Mouse (Mus musculus) lung, adult 2 months (tissue): ENCODE measurements around the gene Eya3. TPM values are rescaled to one million over a fixed set of nuclear protein-coding genes. Genes with fewer than 3 reads are reported as not detected.

ENCODE experiments used
- DNase-seq: peaks from one replicate; pipeline ENCODE4 v3.0.0; 2022
- H3K4me1 ChIP-seq: fragments of 200-500 bp; 2 replicates; pipeline ENCODE4 v1.6.1; 2011; ENCODE audit warnings: low read length; ENCODE audit not compliant: control insufficient read depth, insufficient read depth
- H3K4me3 ChIP-seq: fragments of 200-500 bp; replicated peaks from 2 replicates; pipeline ENCODE3; 2011; ENCODE audit warnings: low read depth, mild to moderate bottlenecking, control low read depth, low read length; ENCODE audit errors: extremely low read depth
- CTCF ChIP-seq: fragments of 200-500 bp; IDR thresholded peaks from 2 replicates; pipeline ENCODE4 v1.5.1; 2011; ENCODE audit warnings: mild to moderate bottlenecking, low read length, control low read depth; ENCODE audit not compliant: insufficient read depth
- POLR2A ChIP-seq: fragments of 200-500 bp; IDR thresholded peaks from 2 replicates; pipeline ENCODE4 v1.6.1; 2011; ENCODE audit warnings: low read depth, mild to moderate bottlenecking, control low read depth, low read length, borderline replicate concordance; ENCODE audit errors: extremely low read depth
- WGBS: fragments of 180-500 bp; shearing (Covaris S2); methylation state at CpG from one replicate; pipeline ENCODE4 v1.1.7; 2018; 5-methylcytosine and 5-hydroxymethylcytosine counted together
- polyA plus RNA-seq: library from polyadenylated mRNA; depleted of rRNA; stranded (reverse); fragments of >200 nt; gene quantifications from 2 replicates; pipeline ENCODE4 v1.2.3, GENCODE M21; 2012

Eya3 gene
- polyA plus RNA-seq, 1 experiment = 19.5 TPM

DNA sequence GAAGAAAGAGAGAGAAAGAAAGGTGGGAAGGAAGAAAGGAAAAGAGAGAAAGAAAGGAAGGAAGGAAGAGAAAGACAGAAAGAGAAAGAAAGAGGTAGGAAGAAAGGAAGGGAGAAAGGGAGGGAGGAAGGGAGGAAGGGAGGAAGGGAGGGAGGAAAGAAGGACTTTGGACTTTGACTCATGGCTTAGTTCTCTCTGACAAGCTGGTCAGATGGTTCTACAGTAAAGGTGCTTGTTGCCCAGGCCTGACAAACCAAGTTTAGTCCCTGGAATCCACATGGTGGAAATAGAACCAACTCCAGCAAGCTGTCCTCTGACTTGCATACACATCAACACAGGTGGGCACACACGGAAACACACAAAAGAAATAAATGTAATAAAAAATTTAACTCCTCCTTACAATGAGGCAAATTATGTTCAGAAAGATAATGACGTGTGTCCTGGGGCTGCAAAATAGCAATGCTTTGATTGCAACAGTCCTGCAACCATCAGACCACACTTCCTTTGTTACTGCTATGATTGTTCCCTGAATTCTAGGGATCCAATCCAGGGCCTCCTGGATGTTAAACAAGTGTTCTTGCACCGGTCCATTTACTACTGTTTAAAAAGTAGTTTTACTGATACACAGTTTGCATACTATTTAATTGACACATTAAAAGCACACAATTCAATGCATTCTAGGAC lies 28.3 kb upstream of the Eya3 start:
- 65% methylated on average over 3 of the region's 3 CpGs for WGBS
- H3K4me1 ChIP-seq = peaks cover 5% of the 10 kb centered on the region; the same call in 1 of the 2 replicates
- no peak overlapping the region for H3K4me3 ChIP-seq
- no peak for DNase-seq
- no peak for TF ChIP-seq POLR2A
- TF ChIP-seq CTCF = no peak

DNA sequence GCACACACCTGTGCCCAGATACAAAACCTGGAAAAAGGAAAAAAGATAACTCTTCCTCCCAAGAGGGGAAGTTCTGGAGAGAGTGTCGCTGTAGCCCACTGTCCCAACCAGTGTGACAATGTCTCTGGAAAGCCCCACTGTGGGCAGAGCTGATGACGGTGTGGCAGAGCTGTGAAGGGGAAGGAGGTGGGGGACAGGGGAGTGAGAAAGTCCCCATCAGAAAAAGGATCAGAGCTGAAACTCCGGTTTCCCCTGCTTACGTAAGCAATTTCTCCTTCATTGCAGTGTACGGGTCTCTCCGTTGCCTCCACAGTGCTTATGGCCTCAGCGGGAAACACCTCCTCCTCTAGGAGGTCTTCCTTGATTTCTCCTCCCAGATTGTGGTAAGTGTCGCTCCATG lies 27.5 kb upstream of the Eya3 start:
- TF ChIP-seq CTCF (no peak), POLR2A (no peak)
- no peaks in the 10 kb centered on the region for H3K4me1 ChIP-seq
- WGBS = 74% methylated on average over 8 of the region's 8 CpGs
- no peak overlapping the region for H3K4me3 ChIP-seq
- DNase-seq = no peak

DNA sequence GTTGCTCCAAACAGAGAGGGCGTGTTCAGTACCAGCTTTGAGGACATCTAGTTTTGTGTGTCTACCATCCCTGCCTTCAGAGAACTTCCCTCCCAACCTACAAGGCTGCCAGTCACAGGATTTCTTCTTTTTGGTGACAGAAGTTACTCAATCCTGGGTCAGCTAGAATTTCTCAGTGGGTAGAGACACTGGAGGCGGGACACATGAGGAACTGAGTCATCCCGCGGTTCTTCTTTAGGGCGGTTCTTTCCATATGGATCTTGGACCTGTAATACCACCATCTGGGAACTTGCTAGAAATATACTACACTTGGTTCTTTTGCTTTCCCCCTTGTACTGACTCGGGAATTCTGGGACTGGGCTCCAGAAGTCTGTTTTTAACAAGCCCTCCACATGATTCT lies 20.9 kb upstream of the Eya3 start:
- no peak for DNase-seq

DNA sequence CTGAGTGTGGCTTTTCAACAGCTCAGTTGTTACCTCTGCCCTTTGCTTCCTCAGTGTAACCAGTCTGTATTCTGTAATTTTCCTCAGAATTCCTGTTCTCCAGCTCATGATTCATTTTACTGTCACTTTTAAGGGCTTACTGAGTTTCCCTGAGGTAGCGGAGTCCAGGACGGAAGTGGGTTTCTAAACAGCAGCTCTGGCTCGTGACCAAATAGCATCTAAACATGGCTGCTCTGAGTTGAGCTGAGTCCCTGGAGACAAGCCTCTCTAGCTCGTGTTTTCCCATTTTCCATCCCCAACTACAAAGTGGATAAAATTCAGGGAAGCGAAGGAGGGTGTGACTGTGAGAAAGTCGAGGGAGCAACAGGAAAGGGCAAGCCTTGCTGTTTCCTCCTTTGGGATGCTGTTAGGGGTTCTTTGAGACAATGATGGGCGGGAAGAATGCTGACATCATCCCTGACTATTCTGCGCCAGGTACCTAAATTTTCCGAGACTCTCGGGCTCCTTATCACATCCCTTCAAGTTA lies 19.9 kb upstream of the Eya3 start:
- 52% methylated on average over 10 of the region's 10 CpGs for WGBS
- DNase-seq = no peak
- TF ChIP-seq POLR2A = no peak
- no peak for TF ChIP-seq CTCF
- no peak overlapping the region for H3K4me3 ChIP-seq
- no peaks in the 10 kb centered on the region for H3K4me1 ChIP-seq

More for the DNA sequence above, 20.9 kb upstream of the Eya3 start:
- 82% methylated on average over 6 of the region's 6 CpGs for WGBS
- Histone ChIP-seq H3K4me1 (no peaks in the 10 kb centered on the region), H3K4me3 (no peak overlapping the region)
- TF ChIP-seq POLR2A = no peak

DNA sequence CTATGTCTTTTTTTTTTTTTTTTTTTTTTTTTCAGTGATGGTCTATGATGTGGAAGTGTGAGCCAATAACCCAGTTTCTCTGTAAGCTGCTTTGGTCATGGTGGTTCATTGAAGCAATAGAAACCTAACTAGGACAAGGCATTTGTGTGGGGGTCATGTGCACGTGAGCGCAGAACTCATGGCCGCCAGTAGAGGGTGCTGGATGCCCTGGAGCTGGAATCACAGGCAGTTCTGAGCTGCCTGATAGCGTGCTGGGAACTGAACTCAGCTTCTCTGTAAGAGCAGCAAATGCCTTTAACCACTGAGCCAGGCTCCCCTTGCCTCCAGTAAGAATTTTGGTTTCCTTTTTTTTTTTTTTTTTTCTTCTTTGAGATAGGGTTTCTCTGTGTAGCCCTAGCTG lies 18.7 kb upstream of the Eya3 start:
- WGBS = 93% methylated on average over 4 of the region's 4 CpGs
- H3K4me1 ChIP-seq = no peaks in the 10 kb centered on the region
- no peak for DNase-seq
- no peak for TF ChIP-seq POLR2A
- 0 out of 2 replicates have a peak, but pooled peaks have one; percentile 11 for TF ChIP-seq CTCF
- no peak overlapping the region for H3K4me3 ChIP-seq

DNA sequence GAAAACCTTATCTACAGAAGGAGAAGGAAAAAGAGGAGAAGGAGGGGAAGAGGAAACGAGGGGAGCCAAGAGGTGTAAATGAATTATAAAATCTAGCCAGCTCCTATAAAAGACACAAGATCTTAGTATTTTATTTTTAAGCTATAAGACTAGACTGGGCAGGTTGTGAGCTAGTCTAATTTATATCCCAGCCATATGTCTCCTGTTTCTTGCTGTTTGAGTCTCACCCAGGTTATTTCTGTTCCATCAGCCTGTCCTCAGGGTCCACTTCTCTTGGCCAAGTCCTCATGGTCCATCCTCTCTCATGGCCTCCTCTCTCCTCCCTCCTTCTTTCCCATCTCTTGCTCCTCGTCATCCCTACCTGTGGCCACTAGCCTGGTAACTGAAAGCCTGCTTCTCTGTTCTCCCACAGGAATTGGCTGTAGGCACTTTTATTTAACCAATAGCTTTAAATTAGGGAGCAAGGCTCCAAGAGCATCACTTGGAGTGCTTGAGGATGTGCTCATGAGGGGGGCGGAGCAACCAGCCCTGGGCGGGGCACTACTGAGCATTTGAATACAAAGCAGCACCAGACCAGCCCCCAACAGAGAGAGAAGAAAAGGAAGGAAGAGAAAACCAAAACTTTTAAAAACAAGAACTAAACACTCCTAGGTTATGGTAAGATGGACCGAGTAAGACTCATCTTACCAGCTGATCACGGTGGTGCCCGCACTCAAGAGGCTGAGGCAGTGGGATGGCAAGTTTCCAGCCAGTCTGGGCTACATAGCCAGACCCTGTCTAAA lies 17.3 kb upstream of the Eya3 start:
- WGBS = 70% methylated on average over 7 of the region's 7 CpGs
- no peaks in the 10 kb centered on the region for H3K4me1 ChIP-seq
- no peak for DNase-seq
- TF ChIP-seq POLR2A (no peak), CTCF (no peak)
- H3K4me3 ChIP-seq = no peak overlapping the region

DNA sequence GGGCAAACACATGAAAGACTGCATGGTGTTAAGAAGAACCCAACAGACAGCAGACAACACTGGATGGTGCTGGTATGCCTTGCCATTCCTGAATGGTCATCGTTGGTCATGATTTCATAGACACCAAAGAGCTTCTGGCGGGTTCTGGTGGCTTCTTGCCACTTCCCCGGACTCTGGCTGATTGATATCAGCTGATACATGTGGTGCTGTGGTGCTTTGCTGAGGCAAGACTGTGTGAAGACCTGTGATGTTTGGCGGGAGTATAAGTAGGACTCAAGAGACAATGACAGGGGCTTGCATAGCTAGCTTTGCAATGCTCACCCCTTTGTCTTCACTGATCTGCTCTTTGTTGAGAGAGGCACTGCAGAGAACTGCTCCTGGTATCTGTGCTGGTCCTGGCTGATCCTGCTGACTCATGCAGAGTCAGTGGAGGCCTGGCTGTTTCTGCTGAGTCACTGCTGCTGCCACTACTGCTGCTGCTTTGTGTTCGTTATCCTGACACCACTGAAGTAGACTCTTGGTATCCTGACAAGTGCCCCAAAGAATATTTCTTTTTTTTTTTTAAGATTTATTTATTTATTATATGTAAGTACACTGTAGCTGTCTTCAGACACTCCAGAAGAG lies 14.6 kb upstream of the Eya3 start:
- WGBS = 64% methylated on average over 5 of the region's 5 CpGs
- DNase-seq = no peak
- no peak overlapping the region for H3K4me3 ChIP-seq
- H3K4me1 ChIP-seq = no peaks in the 10 kb centered on the region
- TF ChIP-seq CTCF (no peak), POLR2A (no peak)

DNA sequence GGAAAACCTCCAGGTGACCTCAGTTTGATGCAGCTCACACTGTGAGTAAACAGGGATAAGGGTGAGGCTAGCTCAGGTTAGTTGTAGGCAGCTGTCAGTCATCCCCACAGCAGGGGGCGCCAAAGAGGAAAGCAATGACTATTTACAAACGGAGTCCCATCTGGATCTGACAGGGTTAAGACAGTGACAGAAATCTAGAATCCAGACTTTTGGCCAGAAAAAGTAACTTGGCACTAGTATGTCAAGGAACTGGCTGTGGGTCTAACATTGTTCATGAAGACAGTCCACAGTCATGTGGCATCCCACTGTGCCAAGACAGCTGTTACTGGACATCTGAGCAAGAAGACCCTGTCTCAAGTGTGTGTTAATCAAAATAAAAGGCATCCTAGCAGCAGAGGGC lies 10.0 kb upstream of the Eya3 start:
- DNase-seq = peak; percentile 37
- H3K4me3 ChIP-seq = no peak overlapping the region
- 12% methylated on average over 2 of the region's 2 CpGs for WGBS
- no peaks in the 10 kb centered on the region for H3K4me1 ChIP-seq
- peak; percentile 68 for TF ChIP-seq CTCF
- no peak for TF ChIP-seq POLR2A

DNA sequence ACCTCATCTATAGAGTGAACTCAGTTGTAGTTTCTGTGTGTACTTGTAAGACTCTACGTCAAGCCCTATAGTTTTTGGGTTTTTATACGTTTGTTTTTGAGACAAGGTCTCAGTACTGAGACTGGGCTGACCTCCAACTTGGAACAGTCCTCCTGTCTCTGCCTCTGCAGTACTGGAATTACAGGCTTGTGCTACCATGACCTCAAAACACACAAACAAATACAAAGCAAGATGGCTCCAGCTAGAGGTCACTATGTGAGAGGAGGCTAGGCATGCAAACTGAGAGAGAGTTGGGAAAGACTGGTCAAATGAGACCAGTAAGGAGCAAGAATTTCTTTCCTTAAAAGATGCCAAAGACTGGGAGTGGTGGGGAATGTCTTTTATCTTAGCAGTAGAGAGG lies 2.8 kb upstream of the Eya3 start:
- TF ChIP-seq CTCF (no peak), POLR2A (no peak)
- WGBS = 85% methylated on average over 2 of the region's 2 CpGs
- DNase-seq = no peak
- H3K4me1 ChIP-seq = 0 out of 2 replicates have a peak, but pooled peaks cover 2% of the 10 kb centered on the region
- H3K4me3 ChIP-seq = no peak overlapping the region

DNA sequence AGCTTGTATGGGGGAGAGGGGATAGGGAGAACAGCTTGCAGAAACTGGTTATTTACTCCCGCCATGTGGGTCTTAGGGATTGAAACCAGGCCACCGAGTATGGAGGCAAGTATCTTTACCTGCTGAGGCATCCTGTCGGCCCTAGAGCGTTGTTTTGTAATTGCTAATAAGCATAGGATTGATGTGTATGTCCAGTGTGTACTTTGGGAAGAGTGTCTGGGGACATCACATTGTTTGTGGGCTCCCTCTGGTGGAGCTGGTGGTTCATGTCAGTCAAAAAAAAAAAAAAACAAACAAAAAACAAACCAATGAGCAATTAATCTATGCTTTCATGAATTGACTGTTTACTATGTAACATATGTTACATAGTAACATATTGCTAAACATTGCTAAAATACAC lies 2.2 kb upstream of the Eya3 start:
- Histone ChIP-seq H3K4me1 (0 out of 2 replicates have a peak, but pooled peaks cover 2% of the 10 kb centered on the region), H3K4me3 (no peak overlapping the region)
- DNase-seq = no peak
- no peak for TF ChIP-seq POLR2A
- peak; percentile 26 for TF ChIP-seq CTCF
- 45% methylated on average over 4 of the region's 4 CpGs for WGBS
